8 mouse cellular contexts compared by ENCODE assay signal in the genomic region with DNA sequence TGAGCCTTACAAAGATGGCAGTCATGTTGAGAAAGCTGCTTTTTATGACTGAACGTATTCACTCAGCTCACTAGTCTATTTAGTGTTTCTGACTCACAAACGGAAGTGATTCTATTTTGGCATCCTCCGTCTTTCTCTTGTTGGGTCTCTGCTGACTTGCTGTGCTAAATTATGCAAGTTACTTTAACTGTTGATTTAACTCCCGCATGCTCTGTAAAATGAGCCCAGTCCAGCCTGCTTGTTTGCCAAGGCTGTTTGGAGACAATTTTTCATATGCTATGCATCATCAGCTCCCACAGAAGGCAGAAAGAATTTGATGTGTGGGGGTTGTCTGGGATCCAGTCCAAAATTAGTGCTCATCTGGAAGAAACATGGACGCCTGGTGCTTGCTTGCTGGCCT. TPM values are rescaled to one million over a fixed set of nuclear protein-coding genes. Genes with fewer than 3 reads are reported as not detected.
DNase-seq lines count a peak whose midpoint lies in the region; ATAC-seq lines count a peak whose summit lies in the region.

No protein-coding gene starts in this region.

- H3K4me1 ChIP-seq in midbrain, embryonic 16.5 days (ENCODE audit: control insufficient read depth, insufficient read depth, low read length): peaks cover 10% of the 10 kb centered on the region

- H3K9ac ChIP-seq in midbrain, embryonic 16.5 days (ENCODE audit: low read depth, low read length): no peak overlapping the region

- H3K27me3 ChIP-seq in midbrain, embryonic 16.5 days (ENCODE audit: control insufficient read depth, insufficient read depth, low read depth, low read length): no peaks in the 10 kb centered on the region

- H3K27ac ChIP-seq in midbrain, embryonic 16.5 days (ENCODE audit: low read length): no peak overlapping the region

- H3K4me3 ChIP-seq in midbrain, embryonic 16.5 days (ENCODE audit: low read depth, low read length): no peak overlapping the region

- H3K36me3 ChIP-seq in midbrain, embryonic 16.5 days (ENCODE audit: control insufficient read depth, insufficient read depth, low read length): no peaks in the 10 kb centered on the region

- 44% methylated on average over 5 of the region's 5 CpGs for WGBS in midbrain, embryonic 16.5 days

- DNase-seq in kidney, adult 11 months: peak; percentile 23
- no peak for DNase-seq in kidney, adult 18-20 months
- peak; percentile 42 for DNase-seq in adrenal gland, adult 8-10 months
- peak; percentile 46 for DNase-seq in heart, adult 8-10 months (ENCODE audit: low spot score)
- DNase-seq in layer of hippocampus, adult 18-20 months (ENCODE audit: low spot score in 2 of 2): peak; percentile 70 to 83
- peak; percentile 37 for DNase-seq in lung, postnatal 36 days
- DNase-seq in spleen, postnatal 10 days (ENCODE audit: low spot score in 2 of 2): no peak

- no peaks in the 10 kb centered on the region for H3K9me3 ChIP-seq in midbrain, embryonic 16.5 days (replicated peaks; ENCODE audit: control insufficient read depth, low read length, poor library complexity, severe bottlenecking)

- H3K4me2 ChIP-seq in midbrain, embryonic 16.5 days (ENCODE audit: low read length): no peak overlapping the region

- ATAC-seq in midbrain, embryonic 16.5 days: no peak

RNA-seq across cellular contexts. Expression of a gene that starts 1.3 kb away (rescaled TPM):
- total RNA-seq in adrenal gland, adult 8-10 months (2022): 1 to 10 TPM; 2.2 to 6.4 (median 4.2) TPM
- 1 to 10 TPM; 1.3 to 2.4 (median 2.1) TPM for total RNA-seq in heart, adult 8-10 months (2022)
- 1 to 10 TPM; 5.0 to 5.9 TPM for total RNA-seq in layer of hippocampus, adult 18-20 months (2021)
- polyA plus RNA-seq in midbrain, embryonic 16.5 days (2015; fragmentation: Nextera tagmentation; extraction: Ambion mirVana): 1.9 and 2.3 TPM in 2 replicates

RNA-seq across cellular contexts. Expression of a gene that starts 44.4 kb away (rescaled TPM):
- total RNA-seq in adrenal gland, adult 8-10 months (2022): 10 to 100 TPM; 15.7 to 32.1 (median 19.0) TPM
- 1 to 10 TPM; 8.1 to 8.9 (median 8.6) TPM for total RNA-seq in heart, adult 8-10 months (2022)
- total RNA-seq in layer of hippocampus, adult 18-20 months (2021): 10 to 100 TPM; 12.9 to 15.2 TPM
- polyA plus RNA-seq in midbrain, embryonic 16.5 days (2015; fragmentation: Nextera tagmentation; extraction: Ambion mirVana): 6.5 and 7.3 TPM in 2 replicates

Comparison
In these comparisons a context has a peak if more than half of its experiments do, and no peak if none do; other contexts are left out.
1. DNase-seq: peak in kidney, adult 11 months (single experiment), adrenal gland, adult 8-10 months (single experiment), heart, adult 8-10 months (single experiment), layer of hippocampus, adult 18-20 months (2 of 2) and lung, postnatal 36 days (single experiment); none in kidney, adult 18-20 months (single experiment) and spleen, postnatal 10 days (0 of 2).